Mouse (Mus musculus): Measurements from ENCODE around the gene Soat2.
"Not testable (repeated sequence)": the region's sequence is repeated elsewhere in the genome, so short reads cannot be mapped to it uniquely, and the experiment has no call there.

The Soat2 gene

GRCm38 (mm10) chr15:102146089-102146488, 4.2 kb upstream of the Soat2 start:
- CTCF ChIA-PET: interaction anchor here (0.6 kb wide), 1 partner anchor 23 kb away, joined by 5 read pairs; no protein-coding TSS in a partner anchor

GRCm38 (mm10) chr15:102146882-102147281, 3.4 kb upstream of the Soat2 start:
- CTCF ChIA-PET: no interaction called here

- CTCF ChIA-PET: no interaction called here
Observed at GRCm38 (mm10) chr15:102147674-102148402, 2.5 kb upstream of the Soat2 start.

- CTCF ChIA-PET: no interaction called here
Observed at GRCm38 (mm10) chr15:102149561-102149960, 765 bp upstream of the Soat2 start.

- CTCF ChIA-PET: no interaction called here
Observed at GRCm38 (mm10) chr15:102152646-102153045, 2.3 kb downstream of the Soat2 start.

- CTCF ChIA-PET: not testable (repeated sequence)
Observed at GRCm38 (mm10) chr15:102155006-102155405, 4.7 kb downstream of the Soat2 start.

GRCm38 (mm10) chr15:102156836-102157235, 6.5 kb downstream of the Soat2 start:
- CTCF ChIA-PET: no interaction called here

GRCm38 (mm10) chr15:102160415-102161060, 10.2 kb downstream of the Soat2 start:
- CTCF ChIA-PET: no interaction called here

GRCm38 (mm10) chr15:102163900-102164693, 13.8 kb downstream of the Soat2 start:
- CTCF ChIA-PET: no interaction called here

- CTCF ChIA-PET: interaction anchor here (0.6 kb wide), 1 partner anchor 161 kb away, joined by 3 read pairs; no protein-coding TSS in a partner anchor
Observed at GRCm38 (mm10) chr15:102165468-102166100, 15.3 kb downstream of the Soat2 start.

GRCm38 (mm10) chr15:102167620-102168021, 17.3 kb downstream of the Soat2 start:
- CTCF ChIA-PET: no interaction called here

GRCm38 (mm10) chr15:102169064-102169463, 18.7 kb downstream of the Soat2 start:
- CTCF ChIA-PET: no interaction called here

- CTCF ChIA-PET: no interaction called here
Observed at GRCm38 (mm10) chr15:102173581-102173980, 23.3 kb downstream of the Soat2 start.

- CTCF ChIA-PET: interaction anchor here (0.5 to 0.7 kb wide), 2 partner anchors 49 to 58 kb away, joined by 3 to 4 read pairs; no protein-coding TSS in a partner anchor
Observed at GRCm38 (mm10) chr15:102175736-102176319, 25.5 kb downstream of the Soat2 start.

GRCm38 (mm10) chr15:102176571-102177316, 26.4 kb downstream of the Soat2 start:
- CTCF ChIA-PET: interaction anchor here (2.4 kb wide), 1 partner anchor 48 kb away, joined by 8 read pairs; no protein-coding TSS in a partner anchor

- CTCF ChIA-PET: interaction anchor here (1.0 to 2.4 kb wide), 2 partner anchors 26 to 47 kb away, joined by 3 to 8 read pairs; partner anchors contain the start of gene Zfp740
Observed at GRCm38 (mm10) chr15:102177417-102177816, 27.1 kb downstream of the Soat2 start.

GRCm38 (mm10) chr15:102178279-102178678, 28.0 kb downstream of the Soat2 start:
- CTCF ChIA-PET: interaction anchor here (0.5 to 2.4 kb wide), 3 partner anchors 25 to 67 kb away, joined by 3 to 8 read pairs (median 8); partner anchors contain the start of gene Zfp740

- CTCF ChIA-PET: interaction anchor here (0.5 to 2.4 kb wide), 2 partner anchors 45 to 66 kb away, joined by 8 read pairs; no protein-coding TSS in a partner anchor
Observed at GRCm38 (mm10) chr15:102179106-102179505, 28.8 kb downstream of the Soat2 start.

- CTCF ChIA-PET: interaction anchor here (0.8 kb wide), 1 partner anchor 30 kb away, joined by 3 read pairs; no protein-coding TSS in a partner anchor
Observed at GRCm38 (mm10) chr15:102179924-102180323, 29.6 kb downstream of the Soat2 start.

- CTCF ChIA-PET: no interaction called here
Observed at GRCm38 (mm10) chr15:102183076-102183475, 32.8 kb downstream of the Soat2 start.

Data from spleen, embryonic (tissue).